Mouse (Mus musculus) embryonic facial prominence, embryonic 11.5 days (tissue): Measurements from ENCODE around the gene F3. TPM values are rescaled to one million over a fixed set of nuclear protein-coding genes. Genes with fewer than 3 reads are reported as not detected.

Experiments
- ATAC-seq: fragments of 200-750 bp; cut with Nextera tagmentation; replicated peaks from 2 replicates; pipeline ENCODE4 v1.8.0; 2017; ENCODE audit warnings: low read depth; ENCODE audit not compliant: insufficient number of reproducible peaks, low FRiP score, low TSS enrichment
- DNase-seq: peaks from one replicate; pipeline ENCODE4 v3.0.0-alpha.2; 2015; ENCODE audit warnings: low spot score
- H3K27ac ChIP-seq: fragments of 300-500 bp; sonication (generic); replicated peaks from 2 replicates; pipeline ENCODE4 v1.5.1; 2014; ENCODE audit warnings: mild to moderate bottlenecking, low read depth, low read length, control low read depth
- H3K27me3 ChIP-seq: fragments of 300-500 bp; sonication (generic); 2 replicates; pipeline ENCODE4 v1.6.1; 2014; ENCODE audit warnings: mild to moderate bottlenecking, low read length, moderate library complexity, mixed read lengths; ENCODE audit not compliant: control insufficient read depth, insufficient read depth
- H3K36me3 ChIP-seq: fragments of 300-500 bp; sonication (generic); replicated peaks from 2 replicates; pipeline ENCODE4 v1.6.1; 2014; ENCODE audit warnings: low read depth, mild to moderate bottlenecking, low read length, moderate library complexity, mixed read lengths; ENCODE audit not compliant: control insufficient read depth, insufficient read depth
- H3K4me1 ChIP-seq: fragments of 300-500 bp; sonication (generic); 2 replicates; pipeline ENCODE4 v1.6.1; 2014; ENCODE audit warnings: low read length, mixed read lengths; ENCODE audit not compliant: control insufficient read depth, insufficient read depth
- H3K4me2 ChIP-seq: fragments of 300-500 bp; sonication (generic); 2 replicates; pipeline ENCODE4 v1.6.1; 2014; ENCODE audit warnings: low read depth, mild to moderate bottlenecking, control low read depth, low read length, moderate library complexity
- H3K4me3 ChIP-seq: fragments of 300-500 bp; sonication (generic); 2 replicates; pipeline ENCODE4 v1.5.1; 2014; ENCODE audit warnings: low read depth, low read length, control low read depth
- H3K9ac ChIP-seq: fragments of 300-500 bp; sonication (generic); replicated peaks from 2 replicates; pipeline ENCODE4 v1.6.1; 2014; ENCODE audit warnings: mild to moderate bottlenecking, control low read depth, low read length
- H3K9me3 ChIP-seq: fragments of 300-500 bp; sonication (generic); replicated peaks from 2 replicates; pipeline ENCODE4 v1.6.1; 2016; ENCODE audit warnings: mild to moderate bottlenecking, low read length, inconsistent platforms, mixed read lengths; ENCODE audit not compliant: control insufficient read depth
- WGBS: fragments of 180-500 bp; shearing (Covaris S2); extraction: QIAGEN DNeasy Blood & Tissue Kit; methylation state at CpG from one replicate; pipeline ENCODE4 v1.1.7; 2014; 5-methylcytosine and 5-hydroxymethylcytosine counted together
- polyA plus RNA-seq: library from polyadenylated mRNA; unstranded; fragments of >200 nt; fragmentation: Nextera tagmentation; extraction: Ambion mirVana; gene quantifications from 2 replicates; pipeline ENCODE4 v1.2.1, GENCODE M21; 2014

Gene F3
- polyA plus RNA-seq, 1 experiment from 2014 or later = 14.2 TPM

DNA sequence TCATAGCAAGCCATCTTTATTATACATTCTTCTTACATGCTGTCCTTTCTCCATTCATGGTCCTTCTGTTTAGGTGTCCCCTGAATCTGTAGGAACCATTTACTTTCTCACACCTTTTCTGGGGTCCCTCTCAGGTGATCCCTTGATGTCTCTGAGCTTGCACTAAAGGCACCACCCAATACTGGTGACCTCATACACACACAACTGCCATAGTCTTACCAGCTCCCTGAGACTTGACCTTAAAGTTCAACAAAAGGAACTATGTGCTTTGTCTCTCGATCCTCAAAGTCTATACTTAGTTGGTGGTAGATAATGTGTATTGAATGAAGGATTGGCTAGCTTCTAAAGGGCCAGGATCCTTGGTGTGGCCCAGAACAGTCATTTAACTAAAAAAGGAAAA lies 37.4 kb upstream of the F3 start:
- Histone ChIP-seq H3K4me2 (no peak overlapping the region), H3K9me3 (no peaks in the 10 kb centered on the region), H3K4me1 (no peaks in the 10 kb centered on the region), H3K36me3 (no peaks in the 10 kb centered on the region), H3K9ac (no peak overlapping the region), H3K27me3 (no peaks in the 10 kb centered on the region), H3K27ac (no peak overlapping the region), H3K4me3 (no peak overlapping the region)
- no peak for ATAC-seq
- no peak for DNase-seq
- 73% methylated on average over 1 of the region's 1 CpGs for WGBS

DNA sequence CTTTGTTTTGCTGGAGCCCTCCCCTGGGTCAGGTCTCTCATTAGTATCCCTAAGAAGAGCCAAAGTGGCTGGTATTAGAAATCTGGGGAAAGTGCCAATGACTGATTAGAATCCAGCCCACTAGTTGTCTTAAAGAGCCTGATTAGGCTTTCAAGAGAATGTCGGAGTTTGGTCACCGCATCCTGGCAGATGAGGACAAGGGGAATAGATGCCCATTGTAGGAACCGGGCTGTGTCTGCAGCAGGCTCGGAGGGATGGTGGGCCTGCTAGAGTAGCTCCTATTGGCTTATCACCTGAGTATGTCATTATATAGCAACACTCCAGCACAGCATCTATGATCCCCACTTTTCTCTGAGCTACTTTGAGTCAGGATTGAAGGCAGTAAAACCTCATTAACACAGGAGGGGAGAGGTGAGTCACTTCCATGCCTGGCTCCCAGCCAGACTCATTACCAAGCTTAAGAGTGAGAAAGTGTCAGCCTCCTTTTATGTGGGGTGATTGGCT lies 36.9 kb upstream of the F3 start:
- H3K4me1 ChIP-seq = no peaks in the 10 kb centered on the region
- ATAC-seq (no peak), DNase-seq (no peak)
- H3K4me2 ChIP-seq = no peak overlapping the region
- H3K9me3 ChIP-seq = no peaks in the 10 kb centered on the region
- WGBS = 78% methylated on average over 4 of the region's 4 CpGs
- H3K27ac ChIP-seq = no peak overlapping the region
- H3K9ac ChIP-seq = no peak overlapping the region
- H3K4me3 ChIP-seq = no peak overlapping the region
- no peaks in the 10 kb centered on the region for H3K36me3 ChIP-seq
- H3K27me3 ChIP-seq = no peaks in the 10 kb centered on the region

DNA sequence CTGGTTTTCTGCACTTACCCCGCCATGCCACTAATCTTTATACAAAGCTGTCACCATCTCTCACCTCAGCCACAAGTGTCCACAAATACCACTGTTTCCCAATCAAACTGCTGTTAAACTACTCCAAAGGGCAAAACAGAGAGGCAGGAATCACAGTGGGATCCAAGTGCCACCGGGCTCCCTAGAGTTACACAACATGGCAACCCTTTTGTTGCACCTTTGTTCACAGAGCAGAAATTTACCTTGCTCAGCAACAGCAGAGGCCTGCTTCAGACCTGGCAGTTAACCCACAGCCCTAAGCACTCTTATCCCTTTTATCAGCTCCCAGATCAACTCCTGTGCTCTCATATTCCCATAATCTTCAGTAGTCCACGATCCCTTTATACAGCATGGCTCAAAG lies 35.6 kb upstream of the F3 start:
- Histone ChIP-seq H3K9me3 (no peaks in the 10 kb centered on the region), H3K4me1 (no peaks in the 10 kb centered on the region), H3K36me3 (no peaks in the 10 kb centered on the region), H3K27ac (no peak overlapping the region), H3K9ac (no peak overlapping the region), H3K4me3 (no peak overlapping the region), H3K27me3 (no peaks in the 10 kb centered on the region), H3K4me2 (no peak overlapping the region)
- ATAC-seq (no peak), DNase-seq (no peak)
- 84% methylated on average over 3 of the region's 3 CpGs for WGBS

DNA sequence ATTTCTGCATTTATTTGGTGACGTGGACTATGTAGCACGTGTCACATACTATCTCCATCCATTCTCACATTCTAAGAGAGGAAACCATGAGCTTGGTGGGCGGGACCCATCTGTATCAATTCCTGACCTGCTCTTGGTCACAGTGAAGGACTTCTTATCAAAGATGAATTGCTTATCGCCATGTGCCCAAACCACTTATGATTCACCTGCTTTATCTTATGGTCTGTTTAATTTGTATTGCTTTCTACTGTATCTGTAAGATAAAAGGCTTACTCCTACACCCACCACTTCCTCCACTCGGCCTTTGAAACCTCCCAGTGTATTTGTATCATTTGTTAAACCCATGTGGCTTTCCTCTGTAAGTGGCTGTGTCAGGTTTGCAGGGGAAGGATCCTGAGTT lies 34.3 kb upstream of the F3 start:
- 83% methylated on average over 5 of the region's 5 CpGs for WGBS
- no peak overlapping the region for H3K4me3 ChIP-seq
- no peaks in the 10 kb centered on the region for H3K9me3 ChIP-seq
- no peaks in the 10 kb centered on the region for H3K4me1 ChIP-seq
- no peak overlapping the region for H3K4me2 ChIP-seq
- H3K36me3 ChIP-seq = no peaks in the 10 kb centered on the region
- no peak overlapping the region for H3K9ac ChIP-seq
- DNase-seq (no peak), ATAC-seq (no peak)
- H3K27me3 ChIP-seq = no peaks in the 10 kb centered on the region
- no peak overlapping the region for H3K27ac ChIP-seq

DNA sequence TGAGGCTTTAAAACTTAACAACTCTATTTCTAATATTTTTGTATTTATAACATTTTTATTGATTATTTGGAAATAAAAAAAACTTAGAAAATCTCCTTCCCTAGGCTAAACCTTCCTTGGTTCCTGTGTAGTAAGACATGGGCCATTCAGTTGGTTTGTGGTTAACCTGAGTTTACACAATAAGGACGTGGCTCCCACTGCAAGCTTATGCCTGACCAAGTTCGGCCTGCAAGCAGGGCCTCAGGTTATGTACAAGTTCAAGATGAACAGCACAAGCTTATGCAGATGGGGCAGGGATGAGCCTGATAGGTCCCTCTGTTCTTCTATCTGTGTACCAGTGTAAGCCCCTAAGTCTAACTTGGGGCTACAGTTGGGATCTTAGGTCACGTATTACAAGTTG lies 33.6 kb upstream of the F3 start:
- Histone ChIP-seq H3K27ac (no peak overlapping the region), H3K9ac (no peak overlapping the region)
- WGBS = 87% methylated on average over 3 of the region's 3 CpGs

DNA sequence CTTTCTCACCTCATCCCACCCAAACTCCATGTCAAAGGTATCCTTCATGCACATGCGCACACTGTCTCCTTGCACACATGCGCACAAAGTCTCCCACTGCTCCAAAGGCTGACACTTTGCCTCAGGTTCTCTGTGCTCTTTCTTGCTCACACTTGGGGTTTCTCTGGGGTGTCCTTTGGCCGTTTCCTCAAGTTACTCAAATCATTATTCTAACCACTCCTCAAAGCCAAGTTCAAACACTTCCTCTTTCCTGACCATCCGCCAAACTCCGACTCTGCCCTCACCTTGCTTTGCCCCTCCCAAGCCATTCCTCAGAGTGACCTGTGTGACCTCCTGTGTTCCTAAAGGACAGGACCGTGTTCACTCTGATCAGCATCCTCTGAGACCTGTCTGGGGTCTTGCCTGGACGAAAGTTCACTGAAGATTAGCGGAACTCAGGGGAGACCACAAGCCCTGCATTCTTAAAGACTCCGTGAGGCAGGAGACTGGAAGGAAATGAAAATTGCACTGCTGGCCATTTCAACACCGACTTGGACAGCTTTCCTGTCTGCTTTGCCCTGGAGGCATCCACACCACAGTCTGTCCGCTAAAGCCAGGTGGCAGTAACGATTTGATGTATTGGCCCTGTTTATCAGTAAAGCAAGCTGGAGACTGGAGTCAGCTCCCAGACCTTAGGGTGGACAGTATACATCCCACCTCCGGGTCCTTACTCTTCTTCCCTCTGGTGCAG lies 30.2 kb upstream of the F3 start:
- no peak overlapping the region for H3K4me3 ChIP-seq
- no peaks in the 10 kb centered on the region for H3K4me1 ChIP-seq
- ATAC-seq (no peak), DNase-seq (no peak)
- H3K27ac ChIP-seq = no peak overlapping the region
- 60% methylated on average over 13 of the region's 13 CpGs for WGBS
- no peak overlapping the region for H3K9ac ChIP-seq
- H3K9me3 ChIP-seq = no peaks in the 10 kb centered on the region
- H3K36me3 ChIP-seq = no peaks in the 10 kb centered on the region
- no peak overlapping the region for H3K4me2 ChIP-seq
- no peaks in the 10 kb centered on the region for H3K27me3 ChIP-seq

More for the DNA sequence above, 33.6 kb upstream of the F3 start:
- no peaks in the 10 kb centered on the region for H3K36me3 ChIP-seq
- H3K4me3 ChIP-seq = no peak overlapping the region
- no peak for ATAC-seq
- H3K4me1 ChIP-seq = no peaks in the 10 kb centered on the region
- DNase-seq = no peak
- no peak overlapping the region for H3K4me2 ChIP-seq
- no peaks in the 10 kb centered on the region for H3K27me3 ChIP-seq
- no peaks in the 10 kb centered on the region for H3K9me3 ChIP-seq

DNA sequence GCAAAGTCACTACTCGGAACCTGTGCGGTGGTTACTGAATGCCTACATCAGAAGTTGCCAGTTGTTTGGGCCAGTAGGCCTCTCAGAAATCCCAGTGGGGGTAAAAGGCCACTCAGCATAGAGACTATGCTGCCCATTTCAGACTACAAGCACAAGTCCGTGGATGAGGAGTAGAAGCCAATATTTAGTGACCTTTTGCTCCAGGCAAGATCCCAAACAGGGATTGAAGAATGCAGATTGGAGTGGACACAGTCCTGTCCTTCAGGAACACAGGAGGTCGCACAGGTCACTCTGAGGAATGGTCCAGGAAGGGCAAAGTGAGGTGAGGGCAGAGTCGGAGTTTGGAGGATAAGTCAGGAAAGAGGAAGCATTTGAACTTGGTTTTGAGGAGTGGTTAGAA lies 29.6 kb upstream of the F3 start:
- no peak overlapping the region for H3K4me3 ChIP-seq
- ATAC-seq (no peak), DNase-seq (no peak)
- H3K9me3 ChIP-seq = no peaks in the 10 kb centered on the region
- no peaks in the 10 kb centered on the region for H3K36me3 ChIP-seq
- H3K9ac ChIP-seq = no peak overlapping the region
- H3K27ac ChIP-seq = no peak overlapping the region
- WGBS = 69% methylated on average over 5 of the region's 5 CpGs
- no peaks in the 10 kb centered on the region for H3K4me1 ChIP-seq
- H3K4me2 ChIP-seq = no peak overlapping the region
- H3K27me3 ChIP-seq = no peaks in the 10 kb centered on the region

DNA sequence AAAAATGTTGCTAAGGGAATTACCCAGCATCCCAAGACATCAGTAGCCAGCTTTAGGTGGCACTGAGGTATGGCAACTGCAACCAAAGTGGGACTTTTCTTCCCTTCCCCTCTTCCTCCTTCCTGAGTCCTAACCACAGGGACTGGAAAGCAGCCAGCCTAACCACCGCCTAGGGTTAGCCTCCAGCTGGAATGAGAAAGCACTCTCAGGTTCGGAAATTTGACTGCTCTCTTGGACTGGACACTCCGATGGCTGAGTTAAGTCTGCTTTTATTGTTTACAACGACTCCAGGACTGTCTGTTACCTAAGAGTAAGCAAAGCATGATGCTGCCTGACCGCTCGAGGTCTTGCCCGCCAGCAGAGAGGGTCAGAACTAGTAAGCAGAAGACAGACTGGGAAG lies 26.2 kb upstream of the F3 start:
- ATAC-seq = no peak
- H3K27ac ChIP-seq = no peak overlapping the region
- no peaks in the 10 kb centered on the region for H3K36me3 ChIP-seq
- no peak overlapping the region for H3K4me3 ChIP-seq
- no peak overlapping the region for H3K4me2 ChIP-seq
- 87% methylated on average over 7 of the region's 7 CpGs for WGBS
- H3K9me3 ChIP-seq = no peaks in the 10 kb centered on the region
- H3K27me3 ChIP-seq = no peaks in the 10 kb centered on the region
- H3K4me1 ChIP-seq = no peaks in the 10 kb centered on the region
- no peak for DNase-seq
- no peak overlapping the region for H3K9ac ChIP-seq
